Mouse (Mus musculus): ENCODE results near the gene Lig3.

Gene Lig3

DNA sequence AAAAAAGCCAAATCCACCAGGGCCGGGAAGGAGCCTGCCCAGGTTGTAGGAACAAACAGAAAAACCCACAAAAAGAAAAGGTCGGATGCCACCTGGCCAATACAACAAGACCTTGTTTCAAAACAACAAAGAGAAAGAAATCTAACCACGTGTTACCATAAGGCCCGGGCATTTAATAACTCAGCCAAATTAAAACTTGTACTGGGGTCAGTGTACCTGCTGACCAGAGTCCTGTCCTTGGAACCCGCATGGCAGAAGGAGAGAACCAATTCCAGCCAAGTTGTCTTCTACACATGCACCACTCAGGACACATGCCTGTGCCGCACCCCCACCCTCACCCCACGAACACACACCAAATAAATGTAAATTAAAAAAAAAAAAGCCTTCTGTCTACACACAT is 72.0 kb downstream of the Lig3 start:
- in situ Hi-C loops (cut with MboI; ENCODE audit: low pct_unique_long_range_greater_than_20kb in 1 of 2, low sequenced_read_pairs in 2 of 2, unreplicated experiment in 1 of 2): no loop called here
